Mouse (Mus musculus) lung, embryonic 16.5 days (tissue): ENCODE measurements at regions not wholly inside any gene's neighbourhood (a gene's known extent, or its start where the extent isn't known, plus 50 kb on each side); places are given as distances from the start of the nearest gene placed in this dataset.
A peak's percentile ranks its signal among the peaks of the same experiment; 100 is the strongest.

Source experiments
- ATAC-seq: fragments of 200-750 bp; cut with Nextera tagmentation; 2 replicates; pipeline ENCODE4 v1.8.0; 2017; ENCODE audit warnings: low read depth, mild to moderate bottlenecking, moderate library complexity
- H3K27ac ChIP-seq: fragments of 300-500 bp; sonication (generic); 2 replicates; pipeline ENCODE4 v1.5.1; 2014; ENCODE audit warnings: mild to moderate bottlenecking, control low read depth, low read length
- H3K27me3 ChIP-seq: fragments of 300-500 bp; sonication (generic); 2 replicates; pipeline ENCODE4 v1.6.1; 2014; ENCODE audit warnings: low read depth, low read length, mixed read lengths; ENCODE audit not compliant: control insufficient read depth, insufficient read depth
- H3K36me3 ChIP-seq: fragments of 300-500 bp; sonication (generic); 2 replicates; pipeline ENCODE4 v1.6.1; 2014; ENCODE audit warnings: low read length; ENCODE audit not compliant: control insufficient read depth, insufficient read depth
- H3K4me1 ChIP-seq: fragments of 300-500 bp; sonication (generic); replicated peaks from 2 replicates; pipeline ENCODE4 v1.6.1; 2014; ENCODE audit warnings: low read length, mixed read lengths; ENCODE audit not compliant: control insufficient read depth, insufficient read depth
- H3K4me2 ChIP-seq: fragments of 300-500 bp; sonication (generic); 2 replicates; pipeline ENCODE4 v1.6.1; 2014; ENCODE audit warnings: low read depth, low read length, control low read depth
- H3K4me3 ChIP-seq: fragments of 300-500 bp; sonication (generic); 2 replicates; pipeline ENCODE4 v1.5.1; 2014; ENCODE audit warnings: mild to moderate bottlenecking, low read length, control low read depth
- H3K9ac ChIP-seq: fragments of 300-500 bp; sonication (generic); 2 replicates; pipeline ENCODE4 v1.6.1; 2014; ENCODE audit warnings: low read length, control low read depth
- H3K9me3 ChIP-seq: fragments of 300-500 bp; sonication (generic); 2 replicates; pipeline ENCODE4 v1.6.1; 2016; ENCODE audit warnings: low read length; ENCODE audit not compliant: control insufficient read depth
- WGBS: fragments of 180-500 bp; shearing (Covaris S2); extraction: QIAGEN DNeasy Blood & Tissue Kit; methylation state at CpG from one replicate; pipeline ENCODE4 v1.1.7; 2014; 5-methylcytosine and 5-hydroxymethylcytosine counted together

DNA sequence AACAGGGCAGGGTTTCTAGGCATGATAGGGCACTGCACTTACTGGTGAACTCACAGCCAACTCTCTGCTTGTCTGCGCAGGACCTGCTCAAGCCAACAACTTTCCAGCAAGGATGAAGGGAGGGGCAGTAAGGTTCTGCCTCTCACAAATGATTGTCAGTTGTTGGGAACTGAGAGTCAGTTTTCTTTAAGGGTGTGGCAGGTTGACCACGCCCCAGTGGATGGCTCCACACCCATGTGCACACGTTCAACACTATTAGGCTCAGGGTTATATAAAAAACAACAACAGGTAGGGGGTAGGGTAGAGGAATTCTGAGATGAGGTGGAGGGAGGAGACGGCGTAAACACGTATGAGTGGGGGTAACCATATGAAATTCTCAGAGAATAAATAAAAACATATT is 210.9 kb upstream of the Kit start:
- no peak for ATAC-seq
- Histone ChIP-seq H3K27ac (no peak overlapping the region), H3K4me1 (no peaks in the 10 kb centered on the region), H3K9ac (no peak overlapping the region), H3K4me2 (no peak overlapping the region), H3K36me3 (no peaks in the 10 kb centered on the region), H3K9me3 (no peaks in the 10 kb centered on the region), H3K27me3 (no peaks in the 10 kb centered on the region), H3K4me3 (no peak overlapping the region)
- WGBS, result 84% methylated on average over 6 of the region's 6 CpGs

DNA sequence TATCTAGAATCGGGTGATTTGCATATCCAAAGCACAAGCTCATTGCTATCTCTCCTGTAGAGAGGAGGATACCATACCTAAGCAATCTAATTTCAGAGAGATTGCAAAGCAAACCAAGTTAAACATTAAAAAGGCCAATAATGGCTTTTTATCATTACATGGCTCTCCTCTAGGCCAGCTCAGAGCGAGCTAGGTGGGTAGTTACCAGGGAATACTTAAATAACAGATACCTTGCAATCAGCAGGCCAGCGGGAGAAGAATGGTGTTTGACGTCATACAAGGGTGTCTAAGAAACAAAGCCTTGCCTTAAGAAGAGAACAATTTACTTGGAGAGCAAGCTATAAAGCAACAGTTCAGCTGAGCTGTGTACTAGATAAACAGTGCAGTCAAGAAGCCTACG is 207.4 kb upstream of the Kit start:
- Histone ChIP-seq H3K36me3 (no peaks in the 10 kb centered on the region), H3K9ac (no peak overlapping the region), H3K4me1 (no peaks in the 10 kb centered on the region), H3K4me3 (no peak overlapping the region), H3K4me2 (no peak overlapping the region), H3K27me3 (no peaks in the 10 kb centered on the region), H3K9me3 (no peaks in the 10 kb centered on the region), H3K27ac (no peak overlapping the region)
- WGBS, result 74% methylated on average over 5 of the region's 5 CpGs
- ATAC-seq, result no peak

DNA sequence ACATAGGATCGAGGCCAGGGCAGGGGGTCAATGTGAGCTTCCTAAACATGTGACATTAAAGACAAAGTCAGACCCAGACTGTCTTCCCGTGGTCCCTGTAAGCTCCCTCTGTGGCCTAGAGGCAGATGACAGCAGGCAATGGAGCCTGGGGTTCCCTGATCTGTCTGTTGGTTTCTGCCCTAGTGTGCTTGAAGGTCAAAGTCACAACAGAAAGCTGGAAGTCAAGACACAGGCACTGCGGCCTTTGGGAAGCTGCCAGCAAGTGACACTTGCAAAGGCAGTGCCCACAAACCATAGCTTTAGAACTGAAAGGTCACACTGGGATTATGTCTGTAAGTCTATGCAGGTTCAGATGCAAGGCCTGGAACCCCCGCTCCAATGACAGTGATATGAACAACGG is 206.0 kb upstream of the Kit start:
- Histone ChIP-seq H3K9me3 (no peaks in the 10 kb centered on the region), H3K9ac (no peak overlapping the region), H3K4me2 (no peak overlapping the region), H3K27me3 (no peaks in the 10 kb centered on the region), H3K27ac (no peak overlapping the region), H3K36me3 (no peaks in the 10 kb centered on the region), H3K4me3 (no peak overlapping the region), H3K4me1 (no peaks in the 10 kb centered on the region)
- no peak for ATAC-seq
- WGBS, result 63% methylated on average over 5 of the region's 5 CpGs

DNA sequence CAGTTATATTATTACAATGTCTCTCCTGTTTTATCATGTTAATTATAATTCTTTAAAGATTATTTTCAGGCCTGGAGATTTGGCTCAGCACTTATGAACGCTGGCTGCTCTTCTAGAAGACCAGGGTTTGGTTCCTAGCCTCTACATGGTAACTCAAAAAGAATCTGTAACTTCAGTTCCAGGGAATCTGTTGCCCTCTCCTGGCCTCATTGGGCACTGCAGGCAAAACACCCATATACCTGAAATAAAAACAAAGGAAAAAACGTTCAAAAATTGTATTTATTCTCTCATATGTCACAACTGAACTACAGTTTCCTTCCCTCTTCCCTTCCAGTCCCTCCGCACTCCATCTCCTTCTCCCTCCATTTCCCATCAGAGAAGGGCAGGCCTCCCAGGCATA is 201.9 kb upstream of the Kit start:
- peaks cover 6% of the 10 kb centered on the region for H3K4me1 ChIP-seq

DNA sequence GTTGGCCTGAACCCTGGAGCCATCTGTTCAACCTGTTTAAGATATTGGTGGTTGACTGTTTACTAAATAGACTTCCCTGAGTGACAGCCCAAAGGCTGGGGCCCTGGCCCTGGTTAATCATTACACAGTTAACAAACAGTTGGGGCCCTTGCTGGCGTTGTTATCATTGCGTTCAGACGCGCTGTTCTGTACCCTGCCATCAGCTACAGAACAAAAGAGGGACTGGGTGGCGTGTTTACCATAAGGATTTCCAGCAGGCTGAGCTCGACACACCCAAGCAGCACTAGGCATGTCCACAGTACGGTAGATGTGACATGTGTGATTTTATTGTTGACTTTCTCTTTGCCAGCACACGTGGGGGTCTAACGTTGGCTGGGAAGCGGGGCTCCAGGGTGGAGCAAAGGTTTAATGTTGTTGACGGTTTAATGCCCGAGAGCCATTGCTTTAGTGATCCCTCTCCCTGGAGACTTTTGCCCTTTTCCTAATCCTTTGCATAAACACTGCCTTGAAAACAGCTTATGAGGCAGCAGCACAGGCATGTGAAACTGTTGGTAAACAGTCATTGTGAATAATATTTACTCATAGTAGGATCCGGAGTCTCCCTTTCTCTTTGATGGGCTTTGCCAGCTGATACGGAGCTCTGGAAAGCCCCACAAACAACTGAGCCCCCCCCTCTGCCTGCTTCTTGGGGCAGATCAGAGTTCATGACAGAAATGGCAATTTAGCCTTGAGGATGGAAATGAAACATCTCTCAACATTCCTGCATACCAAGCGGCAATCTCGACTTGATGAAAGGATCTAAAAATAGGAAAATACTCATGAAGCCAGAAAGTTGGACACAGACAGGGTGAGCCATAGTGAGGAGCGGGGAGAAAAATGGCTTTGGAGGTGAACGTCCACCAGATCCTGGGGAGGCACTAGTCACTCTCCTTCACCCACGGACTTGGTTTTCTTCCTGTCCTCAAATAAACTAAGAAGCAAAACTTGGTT is 197.1 kb upstream of the Kit start:
- peaks cover 13% of the 10 kb centered on the region for H3K4me1 ChIP-seq
- H3K27me3 ChIP-seq, result no peaks in the 10 kb centered on the region
- H3K4me3 ChIP-seq, result no peak overlapping the region
- H3K9ac ChIP-seq, result no peak overlapping the region
- peak; percentile 88 for ATAC-seq
- H3K36me3 ChIP-seq, result no peaks in the 10 kb centered on the region
- WGBS, result 12% methylated on average over 19 of the region's 19 CpGs
- peak overlapping the region; percentile 70 for H3K27ac ChIP-seq
- no peaks in the 10 kb centered on the region for H3K9me3 ChIP-seq
- peak overlapping the region; percentile 34 for H3K4me2 ChIP-seq

More for the DNA sequence above, 201.9 kb upstream of the Kit start:
- Histone ChIP-seq H3K4me3 (no peak overlapping the region), H3K9ac (no peak overlapping the region), H3K36me3 (no peaks in the 10 kb centered on the region), H3K4me2 (no peak overlapping the region), H3K27ac (no peak overlapping the region), H3K9me3 (no peaks in the 10 kb centered on the region), H3K27me3 (no peaks in the 10 kb centered on the region)
- 63% methylated on average over 3 of the region's 3 CpGs for WGBS
- no peak for ATAC-seq

DNA sequence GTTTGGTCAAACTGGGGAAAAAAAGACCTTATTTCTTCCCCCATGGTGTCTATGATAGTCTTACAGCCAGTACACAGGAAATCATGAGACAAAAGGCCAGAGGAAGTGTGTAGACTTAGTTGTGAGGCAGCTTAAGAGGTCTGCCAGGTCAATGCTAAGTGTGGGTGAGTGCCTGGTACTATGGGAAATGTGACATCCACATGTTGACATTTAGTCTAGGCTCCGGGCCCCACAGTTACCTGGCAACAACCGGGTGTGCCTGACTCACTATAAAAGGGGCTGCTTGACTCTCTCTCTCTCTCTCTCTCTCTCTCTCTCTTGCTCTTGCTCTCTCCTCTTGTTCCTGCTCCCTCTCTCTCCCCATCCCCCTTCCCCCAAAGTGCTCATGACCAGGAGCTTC is 196.1 kb upstream of the Kit start:
- H3K9ac ChIP-seq, result no peak overlapping the region
- H3K4me1 ChIP-seq, result peaks cover 13% of the 10 kb centered on the region
- H3K27ac ChIP-seq, result no peak overlapping the region; the same call in 1 of the 2 replicates
- 13% methylated on average over 2 of the region's 2 CpGs for WGBS
- ATAC-seq, result peak; percentile 59
- H3K4me3 ChIP-seq, result no peak overlapping the region
- no peaks in the 10 kb centered on the region for H3K27me3 ChIP-seq
- no peaks in the 10 kb centered on the region for H3K36me3 ChIP-seq
- no peaks in the 10 kb centered on the region for H3K9me3 ChIP-seq
- H3K4me2 ChIP-seq, result no peak overlapping the region

DNA sequence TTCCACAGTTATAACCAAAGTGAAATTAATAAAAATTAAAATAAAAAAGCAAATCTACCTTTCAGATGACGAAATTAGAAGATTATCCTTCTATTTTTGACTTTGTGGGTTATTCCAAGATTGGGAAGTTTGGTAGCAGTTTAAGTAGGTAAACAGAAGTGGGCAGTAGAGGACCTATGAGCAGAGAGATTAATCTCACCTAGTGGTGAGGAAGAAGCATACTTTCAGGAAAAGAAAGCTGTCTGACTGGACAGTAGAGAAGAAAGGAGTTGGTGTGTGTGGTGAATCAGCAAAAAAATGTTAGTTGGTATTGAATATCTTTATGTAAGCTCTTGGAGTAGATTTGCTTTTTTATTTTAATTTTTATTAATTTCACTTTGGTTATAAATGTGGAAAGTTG is 194.4 kb upstream of the Kit start:
- Histone ChIP-seq H3K4me2 (no peak overlapping the region), H3K9me3 (no peaks in the 10 kb centered on the region), H3K36me3 (no peaks in the 10 kb centered on the region), H3K9ac (no peak overlapping the region), H3K4me3 (no peak overlapping the region), H3K27ac (no peak overlapping the region), H3K4me1 (peaks cover 13% of the 10 kb centered on the region), H3K27me3 (no peaks in the 10 kb centered on the region)
- ATAC-seq, result no peak
- WGBS, result 79% methylated on average over 1 of the region's 1 CpGs

DNA sequence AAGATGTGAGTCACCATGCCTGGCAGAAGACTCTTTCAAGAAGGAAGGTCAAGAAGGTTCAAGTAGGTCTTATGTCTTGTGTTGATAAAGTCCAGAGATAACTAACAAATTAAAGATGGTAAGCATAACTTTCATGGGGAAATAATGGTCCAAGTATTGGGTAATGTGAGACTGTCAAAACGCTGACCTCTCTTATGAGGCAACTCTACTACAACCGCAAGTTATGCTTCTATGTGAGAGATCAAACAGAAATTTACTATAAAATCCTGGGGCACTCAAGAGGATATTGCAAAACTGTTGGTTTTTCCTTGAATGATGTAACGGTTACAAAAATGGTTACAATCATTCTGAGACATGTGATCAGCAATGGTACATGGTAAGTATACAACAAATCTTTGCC is 192.6 kb upstream of the Kit start:
- no peak for ATAC-seq
- peaks cover 13% of the 10 kb centered on the region for H3K4me1 ChIP-seq
- H3K9ac ChIP-seq, result no peak overlapping the region
- no peaks in the 10 kb centered on the region for H3K36me3 ChIP-seq
- WGBS, result 79% methylated on average over 3 of the region's 3 CpGs
- H3K4me3 ChIP-seq, result no peak overlapping the region
- no peak overlapping the region for H3K27ac ChIP-seq
- no peaks in the 10 kb centered on the region for H3K27me3 ChIP-seq
- no peak overlapping the region for H3K4me2 ChIP-seq
- no peaks in the 10 kb centered on the region for H3K9me3 ChIP-seq

DNA sequence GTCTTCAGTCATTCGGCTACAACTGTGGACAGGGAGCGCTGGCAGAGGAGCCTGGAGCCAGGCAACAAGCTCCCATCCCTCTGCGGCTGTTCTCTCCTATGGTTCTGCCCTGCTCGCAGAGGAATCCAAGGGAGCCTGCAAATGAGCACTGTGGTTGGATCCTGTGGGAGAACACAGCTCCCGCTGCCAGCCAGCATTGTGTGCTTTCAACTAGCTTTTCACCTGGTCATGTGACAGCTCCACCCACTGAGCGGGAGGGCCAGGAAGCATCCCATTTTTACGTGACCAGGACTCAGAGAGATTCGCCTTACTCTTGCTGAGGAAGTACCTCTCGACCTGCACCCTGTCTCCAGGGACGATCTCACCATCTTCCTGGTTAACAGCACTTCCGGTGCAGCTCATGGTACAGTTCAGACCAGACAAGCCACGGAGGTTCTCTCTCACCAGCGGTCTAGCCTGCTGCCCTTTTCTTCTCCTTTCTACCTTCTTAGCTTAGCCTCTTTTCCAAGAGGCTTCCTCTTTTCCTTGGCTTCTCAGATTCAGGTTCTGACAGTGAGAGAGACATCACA is 186.7 kb upstream of the Kit start:
- Histone ChIP-seq H3K27ac (no peak overlapping the region), H3K4me2 (no peak overlapping the region), H3K4me3 (no peak overlapping the region), H3K36me3 (no peaks in the 10 kb centered on the region), H3K9ac (no peak overlapping the region), H3K4me1 (no peaks in the 10 kb centered on the region), H3K9me3 (no peaks in the 10 kb centered on the region), H3K27me3 (no peaks in the 10 kb centered on the region)
- 38% methylated on average over 13 of the region's 13 CpGs for WGBS
- no peak for ATAC-seq
